In genomic region chr9:56577405-56577804, GRCm38 (mm10) we compare ENCODE assay signal across 15 mouse cellular contexts.
"Had no signal": no experiment of that assay in that cellular context is flagged by ENCODE, and none has a peak within 500 bp of the region (broad histone marks: within the 10 kb centered on the region; RNA-seq: fewer than 3 reads in every experiment).

No protein-coding gene starts in this region.

- DNase-seq: kidney, adult 18-20 months; kidney, postnatal 10 days; kidney, postnatal 4 days; lung, embryonic 14.5 days; lung, postnatal 10 days; lung, postnatal 4 days; right cerebral cortex, postnatal 4 days; spleen, adult 18-20 months; thymus, adult 18-20 months; thymus, postnatal 14 days had no signal

- ATAC-seq: liver, embryonic 12.5 days had no signal

- H3K9me3 ChIP-seq: limb, embryonic 15.5 days; liver, embryonic 12.5 days; neural tube, embryonic 15.5 days had no signal

- H3K27ac ChIP-seq: layer of hippocampus, adult 2 months; limb, embryonic 15.5 days; liver, embryonic 12.5 days; neural tube, embryonic 15.5 days had no signal

- H3K36me3 ChIP-seq: limb, embryonic 15.5 days; liver, embryonic 12.5 days; neural tube, embryonic 15.5 days had no signal

- H3K4me3 ChIP-seq: layer of hippocampus, adult 2 months; limb, embryonic 15.5 days; liver, embryonic 12.5 days; myocyte; neural tube, embryonic 15.5 days had no signal

- H3K4me2 ChIP-seq: limb, embryonic 15.5 days; liver, embryonic 12.5 days; lung, embryonic 14.5 days; neural tube, embryonic 15.5 days had no signal

- H3K4me1 ChIP-seq: limb, embryonic 15.5 days; liver, embryonic 12.5 days had no signal

- H3K9ac ChIP-seq: limb, embryonic 15.5 days; liver, embryonic 12.5 days; lung, embryonic 14.5 days; neural tube, embryonic 15.5 days had no signal

- H3K27me3 ChIP-seq: limb, embryonic 15.5 days; neural tube, embryonic 15.5 days had no signal
